Mouse (Mus musculus): ENCODE measurements around the gene Dppa3. TPM values are rescaled to one million over a fixed set of nuclear protein-coding genes. Genes with fewer than 3 reads are reported as not detected.

Dppa3 gene
- not detected in 2 replicates for polyA plus RNA-seq (2012; rRNA removed)

DNA sequence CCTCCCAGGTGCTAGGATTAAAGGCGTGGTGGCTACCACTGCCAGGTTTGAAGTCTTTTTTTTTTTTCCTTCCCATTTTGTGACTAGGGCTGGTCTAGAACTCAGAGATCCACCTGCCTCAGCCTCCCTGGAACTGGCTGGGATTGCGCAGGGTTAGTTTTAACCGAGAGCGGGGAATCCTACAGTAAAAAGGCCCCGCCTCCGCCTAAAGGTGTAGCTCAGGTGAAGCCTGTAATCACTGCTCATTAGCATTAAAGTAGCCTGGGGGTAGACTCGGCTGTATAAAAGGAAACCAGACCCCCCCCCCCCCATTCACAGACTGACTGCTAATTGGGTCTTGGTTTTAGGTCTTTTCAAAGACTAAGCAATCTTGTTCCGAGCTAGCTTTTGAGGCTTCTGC, at the start of gene Dppa3:
TSS of gene Dppa3 (plus strand) at position 301 of the 400 bp plus-strand sequence.

DNA sequence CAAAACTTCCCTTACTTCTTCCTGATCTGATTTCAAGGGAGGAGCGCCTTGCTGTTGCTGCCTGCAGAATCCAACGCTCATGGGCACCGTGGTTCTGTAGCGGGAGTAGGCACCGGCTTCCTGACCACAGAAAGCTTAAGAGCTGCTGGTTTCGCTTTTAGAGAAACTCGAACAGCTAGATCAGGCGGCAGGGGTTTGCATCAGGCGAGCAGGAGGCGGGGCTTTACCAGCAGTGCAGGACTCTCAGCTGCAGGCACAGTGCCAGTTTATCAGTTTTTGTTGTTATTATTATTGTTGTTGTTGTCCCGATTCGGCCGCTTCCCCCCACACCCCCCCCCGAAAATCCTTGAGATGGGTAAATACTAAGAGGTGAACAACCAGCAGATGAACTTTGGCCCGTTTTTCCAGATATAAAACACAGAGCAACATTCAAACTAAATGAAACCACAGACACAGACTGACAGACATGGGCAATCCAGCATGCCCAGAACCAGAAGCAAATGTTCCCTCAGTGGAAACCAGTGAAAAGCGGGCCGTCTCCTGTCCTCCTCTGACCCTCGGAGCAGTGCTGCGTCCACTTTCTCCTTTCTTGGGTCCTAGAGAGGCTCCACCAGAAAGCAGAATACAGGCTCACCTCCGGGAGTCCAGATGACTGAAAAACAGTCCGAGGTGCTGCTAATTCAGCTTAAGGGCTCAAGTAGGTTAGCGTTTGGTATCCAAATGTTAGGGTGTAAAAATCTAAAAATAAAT, 23.8 kb upstream of the Dppa3 start, which contains the start of gene Apobec1:
TSS of gene Apobec1 (minus strand) at position 203 of the 750 bp plus-strand sequence.

DNA sequence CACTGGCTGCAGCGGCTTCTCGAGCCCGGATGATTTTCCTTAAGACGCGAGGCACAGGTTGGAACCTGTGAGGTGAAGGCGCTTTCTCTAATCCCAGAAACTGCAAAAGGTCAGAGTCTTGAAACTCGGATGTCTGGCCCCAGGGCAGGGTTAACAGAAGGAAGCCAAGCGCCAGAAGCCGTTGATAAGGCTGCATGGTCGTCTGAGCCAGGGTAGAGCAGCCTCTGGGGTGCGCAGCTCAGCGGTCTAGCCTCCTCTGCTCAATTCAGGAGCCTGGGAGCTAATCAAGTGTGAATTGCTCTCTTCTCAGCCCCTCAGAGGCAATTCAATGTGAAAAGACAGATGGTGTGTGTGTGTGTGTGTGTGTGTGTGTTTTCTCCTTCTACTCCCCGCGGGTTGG, 16.4 kb upstream of the Dppa3 start, which contains the start of gene Gdf3:
TSS of gene Gdf3 (minus strand) at position 317 of the 400 bp plus-strand sequence.

Other genes with a start within 250 kb of the Dppa3 start
- gene Rimklb, start 127.6 kb upstream of the Dppa3 start, polyA plus RNA-seq (2012; rRNA removed): 173 and 174 TPM in 2 replicates
- 3.1 and 4.7 TPM in 2 replicates for gene Mfap5, start 120.6 kb upstream of the Dppa3 start, polyA plus RNA-seq (2012; rRNA removed)
- 0.21 and 0.27 TPM in 2 replicates for gene Aicda, start 72.6 kb upstream of the Dppa3 start, polyA plus RNA-seq (2012; rRNA removed)
- 2.5 and 2.6 TPM in 2 replicates for gene Apobec1, start 24.0 kb upstream of the Dppa3 start, polyA plus RNA-seq (2012; rRNA removed)
- gene Gdf3, start 16.3 kb upstream of the Dppa3 start, polyA plus RNA-seq (2012; rRNA removed): not detected in 2 replicates
- gene Nanog, start 81.1 kb downstream of the Dppa3 start, polyA plus RNA-seq (2012; rRNA removed): 0.07 and 0.16 TPM in 2 replicates
- gene Slc2a3, start 175.2 kb downstream of the Dppa3 start, polyA plus RNA-seq (2012; rRNA removed): 56.5 and 57.2 TPM in 2 replicates
- 8.4 and 10.5 TPM in 2 replicates for gene Foxj2, start 193.5 kb downstream of the Dppa3 start, polyA plus RNA-seq (2012; rRNA removed)
- gene C3ar1, start 229.8 kb downstream of the Dppa3 start, polyA plus RNA-seq (2012; rRNA removed): 0.80 and 1.1 TPM in 2 replicates
- gene Necap1, start 248.1 kb downstream of the Dppa3 start, polyA plus RNA-seq (2012; rRNA removed): 110 and 116 TPM in 2 replicates

Data from central nervous system, embryonic 18 days (tissue).